Mouse (Mus musculus) left cerebral cortex, postnatal 10 days (tissue): Measurements from ENCODE around the gene Zfp13. TPM values are rescaled to one million over a fixed set of nuclear protein-coding genes. Genes with fewer than 3 reads are reported as not detected.
"Not testable (repeated sequence)": the region's sequence is repeated elsewhere in the genome, so short reads cannot be mapped to it uniquely, and the experiment has no call there.

ENCODE experiments used
- DNase-seq, 2 experiments: peaks; one replicate each; pipeline ENCODE4 v3.0.0; 2021 to 2022; ENCODE audit warnings: low spot score in 2 of 2, mixed read lengths in 1 of 2; ENCODE audit errors: extremely low spot score in 1 of 2
- intact Hi-C: fragments of 180-260 bp; cut with DNase I; formaldehyde crosslinking; loops from one replicate; pipeline ENCODE4 v1.15.1; 2025
- total RNA-seq, 2 experiments: library from RNA; stranded (reverse); gene quantifications; 2 replicates each; pipeline ENCODE4 v1.2.3; 2021

Zfp13 gene
- total RNA-seq, 2 experiments from 2014 or later, result 29.3 to 33.8 TPM

DNA sequence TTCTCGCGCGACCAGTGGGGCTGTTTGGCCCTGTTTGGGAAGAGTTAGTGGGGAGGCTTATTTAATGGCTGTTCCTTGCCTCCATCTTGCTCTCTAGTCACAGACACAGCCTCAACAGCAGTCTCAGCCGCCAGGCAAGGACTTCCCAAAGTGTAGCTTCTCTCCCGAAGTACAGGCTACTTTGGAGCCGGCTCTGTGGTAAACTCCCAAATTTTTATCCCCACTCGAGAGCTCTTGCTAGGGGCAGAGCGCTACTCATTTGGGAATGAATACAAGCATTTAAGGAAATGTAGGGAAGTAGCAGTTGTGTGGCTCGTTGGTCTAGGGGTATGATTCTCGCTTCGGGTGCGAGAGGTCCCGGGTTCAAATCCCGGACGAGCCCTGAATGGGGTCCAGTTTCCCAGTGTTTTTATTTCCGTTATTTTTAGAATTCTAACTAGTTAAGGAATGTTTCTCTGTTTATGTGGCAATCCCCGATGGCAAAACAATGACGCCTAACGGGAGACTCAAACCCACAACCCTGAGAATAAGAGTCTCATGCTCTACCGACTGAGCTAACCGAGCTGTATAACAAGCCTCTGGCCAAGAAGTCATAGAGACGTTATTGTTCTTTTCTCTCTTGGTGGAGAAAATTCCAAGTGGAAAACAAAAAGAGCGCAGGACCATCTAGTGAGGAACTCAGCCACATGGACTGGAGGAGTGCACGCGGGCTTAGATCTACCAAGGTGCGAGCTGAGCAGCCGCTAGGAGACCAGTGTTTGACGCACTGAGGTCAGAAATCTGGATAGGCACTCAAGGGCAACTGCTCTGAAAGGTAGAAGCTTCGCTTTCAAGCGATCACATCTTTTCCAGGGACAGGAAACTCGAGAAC, 58.4 kb downstream of the Zfp13 start:
- intact Hi-C loops, result loop anchor here (10.0 kb wide), 2 partner anchors 726 to 1116 kb away; partner anchors contain the start of gene Zfp946

GRCm38 (mm10) chr17:23540106-23540505, 59.2 kb downstream of the Zfp13 start:
- intact Hi-C loops, result loop anchor here (10.0 kb wide), 2 partner anchors 725 to 1115 kb away; partner anchors contain the start of gene Zfp946
- no peak for DNase-seq

More for the DNA sequence above, 58.4 kb downstream of the Zfp13 start:
- peak; percentile 21 to 34 for DNase-seq

DNA sequence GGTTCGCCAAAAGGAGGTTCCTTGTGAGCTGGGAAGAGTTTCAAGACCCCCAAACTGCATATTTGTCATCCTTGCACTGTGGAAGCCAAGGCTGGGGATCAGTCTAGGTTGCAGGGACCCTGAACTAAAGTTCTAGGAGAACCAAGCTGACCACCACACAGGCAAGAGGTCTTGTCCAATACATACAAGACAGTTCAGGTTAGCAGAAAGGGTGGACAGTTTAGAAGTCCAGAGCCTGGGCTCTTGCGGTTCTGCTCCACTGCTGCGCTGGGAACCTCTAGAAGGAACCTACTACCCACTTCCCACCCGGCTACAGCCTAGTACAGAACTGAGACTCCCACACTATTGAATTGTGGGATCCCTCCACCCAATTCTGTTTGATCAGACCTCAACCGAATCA, 59.7 kb downstream of the Zfp13 start:
- intact Hi-C loops, result loop anchor here (10.0 kb wide), 2 partner anchors 725 to 1115 kb away; partner anchors contain the start of gene Zfp946
- peak in 1 of 2 experiments; percentile 0 for DNase-seq

GRCm38 (mm10) chr17:23538299-23539015, 60.8 kb downstream of the Zfp13 start:
- intact Hi-C loops, result no loop called here
- DNase-seq, result peak; percentile 13 to 29

- intact Hi-C loops, result no loop called here
- peak; percentile 1 to 25 for DNase-seq
Measured at GRCm38 (mm10) chr17:23537554-23538255, 61.6 kb downstream of the Zfp13 start.

GRCm38 (mm10) chr17:23535046-23535788, 64.1 kb downstream of the Zfp13 start:
- intact Hi-C loops, DNase-seq: not testable (repeated sequence)

DNA sequence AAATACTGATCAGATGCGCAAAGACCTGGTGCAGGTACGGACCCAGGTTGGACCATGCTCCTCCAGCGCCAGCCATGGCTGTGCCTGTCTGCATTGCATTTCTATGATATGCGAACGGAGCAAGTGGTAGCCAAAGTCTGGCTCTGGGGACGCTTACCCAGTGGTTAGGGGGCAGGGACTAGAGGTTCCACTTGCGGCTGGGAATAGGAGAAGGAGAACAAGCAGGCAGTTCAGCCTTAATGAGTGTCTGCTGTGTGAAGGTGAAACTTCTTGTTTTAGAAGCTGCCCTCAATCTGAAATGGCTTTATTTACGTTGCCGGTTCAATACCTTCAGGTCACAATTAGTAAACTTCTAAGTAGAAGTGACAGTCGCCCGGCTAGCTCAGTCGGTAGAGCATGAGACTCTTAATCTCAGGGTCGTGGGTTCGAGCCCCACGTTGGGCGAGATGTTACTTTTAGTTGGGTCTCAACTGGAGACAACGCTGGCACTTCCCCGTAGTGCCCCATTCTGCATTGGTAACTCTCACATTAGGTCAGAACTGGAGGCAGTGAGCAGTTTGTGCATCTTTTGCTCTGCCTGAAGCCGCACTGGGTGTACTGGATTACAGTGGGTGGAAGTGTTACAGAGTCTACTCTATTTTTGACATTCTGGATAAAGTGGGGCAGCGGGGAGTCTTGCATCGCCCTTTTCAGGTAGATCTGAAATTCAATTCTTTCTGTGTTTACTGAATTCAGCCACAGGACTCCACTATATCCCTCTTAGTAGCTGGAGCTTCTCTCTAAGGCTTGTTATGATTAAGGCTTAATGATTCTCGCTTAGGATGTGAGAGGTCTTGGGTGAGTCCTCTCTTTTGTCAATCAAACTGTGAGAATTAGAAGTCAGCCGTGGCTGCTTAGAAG, 65.4 kb downstream of the Zfp13 start:
- intact Hi-C loops, result not testable (repeated sequence)

GRCm38 (mm10) chr17:23531408-23531807, 67.9 kb downstream of the Zfp13 start:
- intact Hi-C loops, result not testable (repeated sequence)

More for the DNA sequence above, 65.4 kb downstream of the Zfp13 start:
- not testable (repeated sequence) for DNase-seq

More at GRCm38 (mm10) chr17:23531408-23531807, 67.9 kb downstream of the Zfp13 start:
- not testable (repeated sequence) for DNase-seq

Other genes starting within 250 kb of the Zfp13 start
- not detected for gene Vmn2r116, start 214.9 kb downstream of the Zfp13 start, total RNA-seq
- gene Vmn2r117, start 119.8 kb downstream of the Zfp13 start, total RNA-seq, result not detected
- 1 to 10 TPM; 6.6 to 6.7 TPM for gene Zfp213, start 35.2 kb downstream of the Zfp13 start, total RNA-seq
- gene Zscan10, start 1.4 kb upstream of the Zfp13 start, total RNA-seq, result not detected
- 1 to 10 TPM; 1.1 to 1.5 TPM for gene Mmp25, start 45.8 kb upstream of the Zfp13 start, total RNA-seq
- gene Bicdl2, start 61.0 kb upstream of the Zfp13 start, total RNA-seq, result not detected
- gene Hcfc1r1, start 74.1 kb upstream of the Zfp13 start, total RNA-seq, result 100 to 1,000 TPM; 149 to 154 TPM
- gene Thoc6, start 74.4 kb upstream of the Zfp13 start, total RNA-seq, result 1 to 10 TPM; 8.7 to 9.9 TPM
- gene Tnfrsf12a, start 78.0 kb upstream of the Zfp13 start, total RNA-seq, result 1 to 10 TPM; 3.3 to 4.1 TPM
- gene Cldn6, start 79.8 kb upstream of the Zfp13 start, total RNA-seq, result not detected
- gene Cldn9, start 84.5 kb upstream of the Zfp13 start, total RNA-seq, result not detected
- under 1 TPM; 0.11 to 0.61 TPM for gene 1520401A03Rik, start 123.3 kb upstream of the Zfp13 start, total RNA-seq
- 1 to 10 TPM; 6.5 to 7.2 TPM for gene Pkmyt1, start 126.8 kb upstream of the Zfp13 start, total RNA-seq
- 10 to 100 TPM; 55.8 to 57.7 TPM for gene Paqr4, start 141.4 kb upstream of the Zfp13 start, total RNA-seq
- gene Kremen2, start 146.3 kb upstream of the Zfp13 start, total RNA-seq, result under 1 TPM in 1 of 2 experiments, not detected in 1; 0.36 TPM
- 100 to 1,000 TPM; 125 to 133 TPM for gene Flywch1, start 172.1 kb upstream of the Zfp13 start, total RNA-seq
- gene Flywch2, start 186.6 kb upstream of the Zfp13 start, total RNA-seq, result 10 to 100 TPM; 26.9 to 32.1 TPM
- gene Srrm2, start 191.0 kb upstream of the Zfp13 start, total RNA-seq, result 100 to 1,000 TPM; 555 to 572 TPM
- 100 to 1,000 TPM; 389 to 390 TPM for gene Elob, start 229.6 kb upstream of the Zfp13 start, total RNA-seq
- not detected for gene Prss33, start 236.6 kb upstream of the Zfp13 start, total RNA-seq
- not detected for gene Prss32, start 244.4 kb upstream of the Zfp13 start, total RNA-seq
- 1 to 10 TPM; 1.9 to 2.8 TPM for gene Prss41, start 244.7 kb upstream of the Zfp13 start, total RNA-seq